Mouse (Mus musculus) left cerebral cortex, postnatal 14 days (tissue): Measurements from ENCODE around the gene Cand2. TPM values are rescaled to one million over a fixed set of nuclear protein-coding genes. Genes with fewer than 3 reads are reported as not detected.

Source experiments
- microRNA-seq, 2 experiments: library from miRNA; unstranded; fragments of <30 nt; microRNA quantifications; one replicate each; pipeline ENCODE4 v1.2.0; 2022
- total RNA-seq, 2 experiments: library from RNA; stranded (reverse); gene quantifications; 2 replicates each; pipeline ENCODE4 v1.2.3; 2021

The Cand2 gene
- total RNA-seq, 2 experiments from 2014 or later = 2.0 to 2.6 TPM

Small RNA genes within 50 kb of the gene (microRNA-seq; reads per million reads assigned to microRNA genes)
- gene Mir7660 = 0 reads per million in 2 experiments

Other genes with a start within 250 kb of the Cand2 start
- 10 to 100 TPM; 19.5 to 21.2 TPM for gene Tsen2, start 229.9 kb upstream of the Cand2 start, total RNA-seq
- gene Mkrn2os, start 182.0 kb upstream of the Cand2 start, total RNA-seq = not detected
- gene Mkrn2, start 172.6 kb upstream of the Cand2 start, total RNA-seq = 10 to 100 TPM; 35.5 to 42.0 TPM
- 100 to 1,000 TPM; 101 to 109 TPM for gene Raf1, start 97.9 kb upstream of the Cand2 start, total RNA-seq
- gene Tmem40, start 12.1 kb upstream of the Cand2 start, total RNA-seq = 1 to 10 TPM; 2.1 TPM
- 100 to 1,000 TPM; 508 TPM for gene Rpl32, start 34.2 kb downstream of the Cand2 start, total RNA-seq
- gene Efcab12, start 63.9 kb downstream of the Cand2 start, total RNA-seq = 1 to 10 TPM; 3.4 to 4.8 TPM
- 1 to 10 TPM; 7.4 to 8.1 TPM for gene Mbd4, start 78.8 kb downstream of the Cand2 start, total RNA-seq
- gene Ift122, start 78.9 kb downstream of the Cand2 start, total RNA-seq = 10 to 100 TPM; 31.6 to 35.1 TPM
- gene Rho, start 157.2 kb downstream of the Cand2 start, total RNA-seq = under 1 TPM; 0.25 to 0.64 TPM
- gene H1foo, start 170.4 kb downstream of the Cand2 start, total RNA-seq = not detected
- 100 to 1,000 TPM; 156 to 174 TPM for gene Plxnd1, start 220.5 kb downstream of the Cand2 start, total RNA-seq